Mouse (Mus musculus) hindbrain, embryonic 12.5 days (tissue): ENCODE data around the gene Prpf40b. TPM values are rescaled to one million over a fixed set of nuclear protein-coding genes. Genes with fewer than 3 reads are reported as not detected.

Source experiments
- ATAC-seq: fragments of 200-750 bp; cut with Nextera tagmentation; 2 replicates; pipeline ENCODE4 v1.8.0; 2017; ENCODE audit warnings: moderate TSS enrichment; ENCODE audit not compliant: low FRiP score
- H3K27ac ChIP-seq: fragments of 300-500 bp; sonication (generic); 2 replicates; pipeline ENCODE4 v1.5.1; 2016; ENCODE audit warnings: mild to moderate bottlenecking
- H3K27me3 ChIP-seq: fragments of 300-500 bp; sonication (generic); 2 replicates; pipeline ENCODE4 v1.6.1; 2016; ENCODE audit warnings: mild to moderate bottlenecking
- H3K36me3 ChIP-seq: fragments of 300-500 bp; sonication (generic); 2 replicates; pipeline ENCODE4 v1.6.1; 2016; ENCODE audit warnings: mild to moderate bottlenecking
- H3K4me1 ChIP-seq: fragments of 300-500 bp; sonication (generic); 2 replicates; pipeline ENCODE4 v1.6.1; 2016
- H3K4me2 ChIP-seq: fragments of 300-500 bp; sonication (generic); replicated peaks from 2 replicates; pipeline ENCODE4 v1.6.1; 2016; ENCODE audit warnings: mild to moderate bottlenecking
- H3K4me3 ChIP-seq: fragments of 300-500 bp; sonication (generic); 2 replicates; pipeline ENCODE4 v1.5.1; 2016; ENCODE audit warnings: mild to moderate bottlenecking
- H3K9ac ChIP-seq: fragments of 300-500 bp; sonication (generic); 2 replicates; pipeline ENCODE4 v1.6.1; 2016; ENCODE audit warnings: mild to moderate bottlenecking, moderate library complexity
- H3K9me3 ChIP-seq: fragments of 300-500 bp; sonication (generic); replicated peaks from 2 replicates; pipeline ENCODE4 v1.6.1; 2016; ENCODE audit warnings: mild to moderate bottlenecking
- WGBS: fragments of 180-500 bp; shearing (Covaris S2); methylation state at CpG from one replicate; pipeline ENCODE4 v1.1.7; 2016; 5-methylcytosine and 5-hydroxymethylcytosine counted together
- polyA plus RNA-seq: library from polyadenylated mRNA; unstranded; fragments of >200 nt; fragmentation: Nextera tagmentation; extraction: Ambion mirVana; gene quantifications from 2 replicates; pipeline ENCODE4 v1.2.1, GENCODE M21; 2016

Gene Prpf40b
- polyA plus RNA-seq, 1 experiment from 2014 or later = 83.3 TPM

GRCm38 (mm10) chr15:99335801-99336320 is 41.0 kb downstream of the Prpf40b start:
- no peaks in the 10 kb centered on the region for H3K36me3 ChIP-seq
- 81% methylated on average over 8 of the region's 8 CpGs for WGBS
- H3K4me2 ChIP-seq = no peak overlapping the region
- H3K4me1 ChIP-seq = peaks cover 36% of the 10 kb centered on the region
- H3K27me3 ChIP-seq = no peaks in the 10 kb centered on the region
- no peak overlapping the region for H3K27ac ChIP-seq
- H3K4me3 ChIP-seq = no peak overlapping the region
- H3K9me3 ChIP-seq = no peaks in the 10 kb centered on the region
- ATAC-seq = no peak
- no peak overlapping the region for H3K9ac ChIP-seq

DNA sequence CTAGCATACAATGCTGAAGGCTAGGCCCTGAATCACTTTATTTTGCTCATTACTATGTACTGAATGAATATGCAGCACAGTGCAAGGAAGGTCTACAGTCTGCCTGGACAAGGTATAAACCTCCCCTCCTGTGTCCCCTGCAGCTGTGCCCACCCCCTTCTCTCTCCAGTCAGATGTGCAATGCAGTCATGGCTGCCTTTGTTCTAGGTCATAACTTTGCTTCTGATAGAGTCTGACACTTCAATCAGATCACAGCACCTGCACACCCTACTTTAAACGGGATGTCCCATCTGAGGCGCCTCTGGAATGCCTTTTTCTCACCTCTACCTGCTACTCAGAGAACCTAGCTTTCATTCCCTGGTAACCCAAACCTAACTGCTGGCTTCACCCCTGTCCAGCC is 44.0 kb downstream of the Prpf40b start:
- Histone ChIP-seq H3K4me1 (peaks cover 23% of the 10 kb centered on the region), H3K27ac (no peak overlapping the region), H3K27me3 (no peaks in the 10 kb centered on the region), H3K4me3 (no peak overlapping the region), H3K4me2 (no peak overlapping the region), H3K9me3 (no peaks in the 10 kb centered on the region), H3K9ac (no peak overlapping the region), H3K36me3 (no peaks in the 10 kb centered on the region)
- ATAC-seq = no peak
- 89% methylated on average over 2 of the region's 2 CpGs for WGBS

DNA sequence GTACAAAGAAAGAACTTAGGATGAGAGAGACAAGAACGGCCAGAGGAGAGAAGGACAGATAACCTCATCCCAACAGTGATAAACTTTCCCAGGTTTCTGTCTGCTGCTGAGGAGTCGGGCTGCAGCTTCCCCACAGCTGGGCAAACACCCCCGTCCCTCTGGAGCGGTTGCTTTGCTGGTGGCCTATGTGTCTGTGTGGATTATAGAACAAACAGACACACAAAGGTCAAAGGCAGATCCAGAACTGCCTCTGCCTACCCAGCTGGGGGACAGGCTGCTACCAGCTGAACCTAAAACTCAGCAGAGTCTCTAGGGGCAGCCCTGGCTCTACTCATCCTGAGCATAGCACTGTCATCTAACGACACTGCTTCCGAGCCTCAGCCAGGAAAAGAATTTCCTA is 44.8 kb downstream of the Prpf40b start:
- 58% methylated on average over 6 of the region's 6 CpGs for whole genome bisulfite sequencing
- H3K9me3 ChIP-seq = no peaks in the 10 kb centered on the region
- no peaks in the 10 kb centered on the region for H3K36me3 ChIP-seq
- no peak overlapping the region for H3K27ac ChIP-seq
- peaks cover 22% of the 10 kb centered on the region for H3K4me1 ChIP-seq
- H3K4me3 ChIP-seq = no peak overlapping the region
- no peak overlapping the region for H3K9ac ChIP-seq
- no peak overlapping the region for H3K4me2 ChIP-seq
- ATAC-seq = no peak
- H3K27me3 ChIP-seq = no peaks in the 10 kb centered on the region

- H3K4me2 ChIP-seq = no peak overlapping the region
- H3K9ac ChIP-seq = no peak overlapping the region
- H3K27ac ChIP-seq = no peak overlapping the region
- peaks cover 22% of the 10 kb centered on the region for H3K4me1 ChIP-seq
- no peaks in the 10 kb centered on the region for H3K36me3 ChIP-seq
- H3K9me3 ChIP-seq = no peaks in the 10 kb centered on the region
- H3K27me3 ChIP-seq = no peaks in the 10 kb centered on the region
- WGBS = 88% methylated on average over 3 of the region's 3 CpGs
- no peak for ATAC-seq
- H3K4me3 ChIP-seq = no peak overlapping the region
Measured at GRCm38 (mm10) chr15:99341102-99341501, 46.2 kb downstream of the Prpf40b start.

DNA sequence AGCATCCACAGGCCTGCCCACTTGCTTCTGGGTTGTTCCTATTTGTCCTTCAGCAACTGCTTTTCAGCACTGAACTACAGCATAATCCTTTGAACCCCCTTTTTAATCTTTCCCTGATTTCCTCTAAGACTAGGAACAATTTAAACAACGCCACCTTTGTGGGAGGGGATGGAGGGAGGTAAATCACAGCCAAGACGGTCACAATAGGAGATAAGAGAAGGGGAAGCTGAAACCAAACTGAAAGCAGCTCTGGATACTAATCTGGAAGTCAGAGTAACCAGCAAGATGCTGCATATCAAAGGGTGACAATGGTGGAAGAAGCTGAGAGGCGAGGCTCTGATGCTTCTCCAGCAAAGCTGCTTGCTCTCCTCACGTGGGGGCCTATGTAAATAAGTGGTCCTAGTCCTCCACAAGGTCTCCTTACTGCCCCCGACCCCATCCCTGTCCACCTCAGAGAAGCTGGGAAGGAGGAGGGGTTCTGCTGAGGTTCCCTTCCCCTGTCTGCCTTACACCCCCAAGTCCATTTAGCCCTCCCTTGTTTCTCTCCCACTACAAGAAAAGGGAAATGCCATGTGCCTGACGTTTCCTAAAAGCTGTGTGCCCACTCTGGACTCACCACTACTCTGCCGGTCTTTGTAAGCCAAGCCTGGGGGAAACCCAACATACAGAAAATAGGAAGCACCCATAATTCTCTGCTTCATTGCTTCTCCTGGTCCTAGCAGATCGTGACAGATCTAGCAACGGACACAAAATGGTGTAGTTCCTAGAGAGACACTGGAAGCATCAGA is 47.5 kb downstream of the Prpf40b start:
- H3K4me1 ChIP-seq = peaks cover 22% of the 10 kb centered on the region
- no peaks in the 10 kb centered on the region for H3K36me3 ChIP-seq
- ATAC-seq = no peak
- H3K4me2 ChIP-seq = no peak overlapping the region
- H3K27ac ChIP-seq = no peak overlapping the region
- WGBS = 58% methylated on average over 9 of the region's 9 CpGs
- H3K27me3 ChIP-seq = no peaks in the 10 kb centered on the region
- no peak overlapping the region for H3K4me3 ChIP-seq
- H3K9ac ChIP-seq = no peak overlapping the region
- no peaks in the 10 kb centered on the region for H3K9me3 ChIP-seq

GRCm38 (mm10) chr15:99343414-99344147 is 48.7 kb downstream of the Prpf40b start:
- Histone ChIP-seq H3K4me3 (no peak overlapping the region), H3K4me2 (no peak overlapping the region), H3K27me3 (no peaks in the 10 kb centered on the region), H3K9me3 (no peaks in the 10 kb centered on the region), H3K36me3 (no peaks in the 10 kb centered on the region), H3K9ac (peak overlapping the region; percentile 3; the same call in 1 of the 2 replicates), H3K4me1 (peaks cover 22% of the 10 kb centered on the region), H3K27ac (peak overlapping the region; percentile 26; the same call in 1 of the 2 replicates)
- 55% methylated on average over 5 of the region's 5 CpGs for WGBS
- no peak for ATAC-seq

GRCm38 (mm10) chr15:99344148-99344870 is 49.4 kb downstream of the Prpf40b start:
- H3K9me3 ChIP-seq = no peaks in the 10 kb centered on the region
- H3K4me2 ChIP-seq = no peak overlapping the region
- no peaks in the 10 kb centered on the region for H3K27me3 ChIP-seq
- H3K4me3 ChIP-seq = no peak overlapping the region
- 0 out of 2 replicates have a peak overlapping the region, but pooled peaks have one; percentile 26 for H3K27ac ChIP-seq
- no peak for ATAC-seq
- H3K36me3 ChIP-seq = no peaks in the 10 kb centered on the region
- H3K4me1 ChIP-seq = peaks cover 21% of the 10 kb centered on the region
- H3K9ac ChIP-seq = 0 out of 2 replicates have a peak overlapping the region, but pooled peaks have one; percentile 3
- WGBS = 67% methylated on average over 8 of the region's 8 CpGs

- H3K4me1 ChIP-seq = peaks cover 17% of the 10 kb centered on the region
- H3K36me3 ChIP-seq = no peaks in the 10 kb centered on the region
- H3K9me3 ChIP-seq = no peaks in the 10 kb centered on the region
- H3K27me3 ChIP-seq = no peaks in the 10 kb centered on the region
- 84% methylated on average over 4 of the region's 4 CpGs for WGBS
- no peak overlapping the region for H3K4me2 ChIP-seq
- no peak for ATAC-seq
- H3K9ac ChIP-seq = no peak overlapping the region
- no peak overlapping the region for H3K27ac ChIP-seq
- no peak overlapping the region for H3K4me3 ChIP-seq
Measured at GRCm38 (mm10) chr15:99344961-99345360, 50.1 kb downstream of the Prpf40b start.

DNA sequence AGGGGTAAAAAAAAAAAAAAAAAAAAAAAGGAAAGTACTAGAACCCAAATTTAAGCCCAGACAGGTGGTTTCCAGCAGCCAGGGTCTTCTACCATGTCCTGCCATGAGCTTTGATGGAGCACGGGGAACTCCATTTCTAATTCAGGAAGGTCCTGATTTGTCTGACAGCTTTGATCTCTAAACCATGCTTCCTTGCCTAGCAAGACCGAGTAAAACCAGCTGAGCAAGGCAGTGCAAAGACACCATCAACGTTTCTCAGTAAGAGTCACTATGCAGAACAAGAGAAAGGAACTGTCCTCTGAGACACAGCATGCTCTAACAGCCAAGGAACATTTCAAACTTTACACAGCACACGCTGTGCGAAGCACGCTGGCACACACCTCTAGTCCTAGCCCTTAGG is 56.7 kb downstream of the Prpf40b start:
- Histone ChIP-seq H3K4me1 (peaks cover 15% of the 10 kb centered on the region), H3K9me3 (no peaks in the 10 kb centered on the region), H3K4me2 (no peak overlapping the region), H3K4me3 (no peak overlapping the region), H3K9ac (no peak overlapping the region), H3K36me3 (no peaks in the 10 kb centered on the region), H3K27ac (no peak overlapping the region), H3K27me3 (no peaks in the 10 kb centered on the region)
- WGBS = 85% methylated on average over 6 of the region's 6 CpGs
- no peak for ATAC-seq

DNA sequence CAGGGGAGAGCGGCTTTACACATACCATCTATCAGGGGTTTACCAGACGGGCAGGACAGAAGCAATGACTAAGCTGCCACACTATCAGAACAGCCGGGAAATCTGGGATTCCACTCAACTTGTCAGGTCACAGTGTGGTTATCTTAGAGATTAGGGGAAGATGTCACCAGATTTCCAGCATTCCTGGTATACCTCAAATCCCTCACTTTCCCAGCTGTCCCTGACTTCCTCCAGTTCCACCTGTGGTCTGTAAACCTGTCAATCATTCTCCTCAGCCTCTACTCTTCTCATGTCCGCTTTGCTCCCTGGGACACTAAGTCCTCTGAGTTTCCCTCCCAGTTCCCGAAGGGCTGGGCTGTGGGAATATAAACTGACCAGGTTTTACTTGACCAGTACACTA is 57.4 kb downstream of the Prpf40b start:
- 82% methylated on average over 5 of the region's 5 CpGs for WGBS
- Histone ChIP-seq H3K4me2 (no peak overlapping the region), H3K36me3 (no peaks in the 10 kb centered on the region), H3K9ac (no peak overlapping the region), H3K4me3 (no peak overlapping the region), H3K27ac (no peak overlapping the region), H3K9me3 (no peaks in the 10 kb centered on the region), H3K4me1 (peaks cover 15% of the 10 kb centered on the region), H3K27me3 (no peaks in the 10 kb centered on the region)
- no peak for ATAC-seq

DNA sequence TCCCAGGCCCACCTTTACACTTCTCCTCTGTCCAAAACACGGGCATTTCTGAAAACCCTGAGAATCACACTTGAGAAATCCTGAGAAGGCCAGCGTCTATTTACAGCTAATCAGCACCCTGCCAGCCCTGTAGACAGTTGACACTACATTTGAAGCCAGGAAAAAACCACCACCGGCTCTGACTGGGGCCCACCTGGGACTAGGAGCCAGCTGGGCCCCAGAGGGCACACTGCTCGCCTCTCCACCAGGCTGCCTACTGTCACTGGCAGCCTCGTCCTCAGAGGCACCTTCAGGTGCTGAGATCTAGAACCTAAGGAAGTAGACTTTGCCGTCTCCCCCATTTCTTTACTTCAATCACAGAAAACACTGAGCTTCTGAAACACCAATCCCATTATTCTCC is 60.8 kb downstream of the Prpf40b start:
- WGBS = 66% methylated on average over 6 of the region's 6 CpGs

GRCm38 (mm10) chr15:99356462-99356861 is 61.6 kb downstream of the Prpf40b start:
- Histone ChIP-seq H3K36me3 (no peaks in the 10 kb centered on the region), H3K9ac (no peak overlapping the region)

More for the DNA sequence above, 60.8 kb downstream of the Prpf40b start:
- Histone ChIP-seq H3K4me1 (peaks cover 16% of the 10 kb centered on the region), H3K4me2 (no peak overlapping the region), H3K9ac (no peak overlapping the region), H3K27me3 (no peaks in the 10 kb centered on the region), H3K9me3 (no peaks in the 10 kb centered on the region), H3K4me3 (no peak overlapping the region), H3K27ac (no peak overlapping the region), H3K36me3 (no peaks in the 10 kb centered on the region)
- no peak for ATAC-seq

More at GRCm38 (mm10) chr15:99356462-99356861, 61.6 kb downstream of the Prpf40b start:
- Histone ChIP-seq H3K4me1 (peaks cover 16% of the 10 kb centered on the region), H3K4me3 (no peak overlapping the region), H3K4me2 (no peak overlapping the region), H3K27me3 (no peaks in the 10 kb centered on the region), H3K27ac (no peak overlapping the region), H3K9me3 (no peaks in the 10 kb centered on the region)
- ATAC-seq = no peak
- 83% methylated on average over 6 of the region's 6 CpGs for WGBS
